Mouse (Mus musculus) thymus, postnatal 25 days (tissue): ENCODE measurements around the gene Padi4.
A peak's percentile ranks its signal among the peaks of the same experiment; 100 is the strongest.

Source experiments
- DNase-seq: peaks from one replicate; pipeline ENCODE4 v3.0.0; 2022

Padi4 gene

GRCm38 (mm10) chr4:140787414-140787813 is 13.4 kb upstream of the Padi4 start:
- DNase-seq = no peak

DNA sequence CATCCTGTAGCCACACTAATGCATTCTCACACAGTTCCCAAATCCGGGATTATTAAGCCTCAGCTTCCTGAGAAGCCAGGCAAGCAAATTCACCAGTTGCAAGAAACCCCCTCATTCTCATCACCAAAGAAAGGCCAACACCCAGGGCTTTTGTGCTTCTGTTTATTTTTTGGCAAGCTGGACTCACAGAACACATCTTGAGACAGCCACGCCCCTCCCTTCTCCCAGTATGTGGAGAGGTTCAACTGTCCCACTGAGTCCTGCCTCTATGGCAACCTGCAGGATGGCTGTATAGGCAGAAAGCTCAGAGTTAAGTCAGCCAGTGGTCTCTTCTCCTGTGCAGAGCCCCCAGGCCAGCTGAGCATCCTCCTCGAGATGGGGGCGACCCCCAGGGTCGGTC is 11.2 kb upstream of the Padi4 start:
- no peak for DNase-seq

DNA sequence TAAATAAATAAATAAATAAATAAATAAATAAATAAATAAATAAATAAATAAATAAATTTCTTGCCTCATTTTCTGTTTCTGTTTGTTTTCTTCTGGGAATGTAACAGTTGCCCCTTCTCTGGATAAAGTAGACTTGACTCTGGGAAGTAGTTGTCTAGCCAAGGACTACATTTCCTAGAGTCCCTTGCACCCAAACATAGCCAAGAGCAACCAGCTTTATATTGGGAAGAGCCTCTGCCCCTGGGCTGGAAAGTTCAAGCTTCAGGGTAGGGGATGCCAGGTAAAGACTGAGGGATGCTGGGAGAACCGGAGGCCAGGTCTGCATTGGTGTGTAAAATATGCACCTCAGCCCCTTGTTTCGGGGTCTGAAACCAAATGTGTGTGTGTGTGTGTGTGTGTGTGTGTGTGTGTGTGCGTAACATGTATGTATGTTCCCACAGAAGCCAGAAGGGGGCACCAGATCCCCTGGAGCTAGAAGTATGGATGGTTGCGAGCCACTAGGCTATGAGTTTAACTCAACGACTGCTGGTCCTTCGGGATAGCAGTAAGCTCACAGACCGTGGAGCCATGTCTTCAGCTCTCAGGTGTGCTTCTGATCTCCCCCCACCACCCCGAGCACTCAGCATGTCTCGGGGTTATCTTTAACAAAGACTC is 10.4 kb upstream of the Padi4 start:
- DNase-seq = no peak

DNA sequence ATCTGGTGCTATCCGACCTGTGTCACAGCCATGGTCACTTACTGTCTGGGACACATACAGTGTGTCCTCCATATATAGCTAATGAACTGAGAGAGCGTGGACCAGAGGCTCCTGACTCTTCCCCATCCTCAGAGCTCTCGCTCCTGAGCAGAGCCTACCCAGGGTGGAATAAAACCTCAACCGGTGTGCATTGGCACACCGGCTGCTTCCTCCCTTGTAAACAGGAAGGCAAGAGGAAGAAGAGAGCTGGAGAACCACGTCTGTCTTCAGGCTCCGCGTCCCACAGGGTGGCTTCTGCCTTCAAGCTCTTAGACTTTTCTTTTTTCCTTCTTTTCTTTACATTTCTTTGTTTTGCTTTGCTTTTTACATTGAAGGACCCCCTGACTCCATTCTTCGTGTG is 8.8 kb upstream of the Padi4 start:
- peak; percentile 54 for DNase-seq

- DNase-seq = no peak
Measured at GRCm38 (mm10) chr4:140780507-140780906, 6.5 kb upstream of the Padi4 start.

DNA sequence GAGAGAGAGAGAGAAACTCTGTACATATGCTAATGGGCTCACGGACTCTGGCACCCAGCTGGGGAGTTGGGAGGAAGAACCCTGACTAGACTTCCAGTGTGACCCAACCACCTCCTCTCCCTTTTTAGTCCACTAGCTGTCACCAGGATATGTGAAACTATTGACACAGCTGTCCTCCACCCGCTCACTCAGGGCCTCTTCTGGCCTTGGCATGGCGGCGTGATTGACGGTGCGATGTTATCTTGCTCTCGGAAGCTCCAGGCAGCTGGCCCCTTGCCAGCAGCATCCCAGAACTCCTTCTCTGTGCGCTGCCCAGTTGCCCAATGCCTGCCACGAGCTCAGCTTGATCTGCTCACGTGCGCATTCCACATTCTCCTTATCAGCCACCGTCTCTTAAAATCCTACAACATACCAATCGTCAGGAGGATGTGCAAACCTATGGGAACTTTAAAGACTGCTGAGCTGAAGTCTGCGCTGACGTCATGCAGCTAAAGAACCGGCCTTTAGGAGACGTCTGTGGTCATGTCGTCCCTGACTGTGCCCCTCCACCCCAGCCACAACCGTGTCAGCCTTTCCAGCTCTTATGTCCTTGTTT is 5.9 kb upstream of the Padi4 start:
- no peak for DNase-seq

DNA sequence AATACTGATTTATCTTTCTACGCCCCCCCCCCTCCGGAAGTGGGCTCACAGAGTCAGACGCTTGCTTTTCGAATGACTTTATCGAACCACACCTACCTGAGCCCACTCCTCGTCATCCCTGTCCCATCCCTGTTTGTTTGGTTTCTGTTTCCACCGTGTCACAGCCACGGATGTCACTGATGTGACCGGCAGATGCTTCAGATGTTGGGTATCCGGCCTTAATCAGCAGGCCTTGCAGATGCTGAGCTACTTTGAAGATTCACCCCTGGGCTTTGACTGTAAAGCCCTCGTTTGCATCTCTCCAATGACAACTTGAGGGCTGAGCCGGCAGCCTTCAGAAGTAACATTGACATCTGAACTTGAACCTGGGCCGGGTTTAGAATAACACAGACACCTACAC is 2.6 kb upstream of the Padi4 start:
- no peak for DNase-seq

DNA sequence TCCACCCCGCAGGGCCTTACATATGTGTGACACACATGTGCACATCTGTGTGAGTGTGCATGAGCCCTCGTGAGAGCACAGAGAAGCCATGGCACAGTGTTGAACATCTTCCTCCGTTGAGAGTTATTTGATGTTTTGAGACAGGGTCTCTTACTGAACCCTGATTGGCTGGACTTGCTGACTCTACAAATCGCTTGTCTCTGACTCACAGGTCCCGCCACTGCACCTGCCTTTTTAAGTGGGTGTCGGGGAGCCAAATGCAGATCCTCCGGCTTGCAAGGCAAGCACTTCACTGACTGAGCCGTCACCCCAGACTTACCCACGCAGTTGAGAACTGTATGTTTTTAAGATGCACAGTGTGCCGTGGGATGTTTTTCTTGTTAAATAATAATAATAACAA is 1.8 kb upstream of the Padi4 start:
- peak; percentile 72 for DNase-seq

DNA sequence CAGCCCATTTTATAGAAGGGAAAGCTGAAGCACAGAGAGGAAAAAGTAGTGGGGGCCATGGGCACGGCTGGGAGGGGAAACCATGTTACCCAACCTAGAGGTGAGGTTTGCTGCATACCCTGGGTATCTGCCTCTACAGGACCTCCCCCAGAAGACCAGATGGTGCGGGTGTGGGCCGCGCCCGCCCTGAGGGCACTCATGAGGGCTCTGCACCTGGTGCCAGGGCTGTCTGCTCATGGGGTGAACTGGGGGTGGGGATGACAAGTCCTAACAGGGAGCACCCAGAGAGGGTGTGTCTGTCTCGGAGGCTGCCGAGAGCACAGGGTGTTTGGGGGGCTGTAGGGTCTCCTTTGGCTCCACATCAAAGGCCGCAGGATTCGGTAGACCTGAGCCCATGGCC is 857 bp upstream of the Padi4 start:
- peak; percentile 76 for DNase-seq

- DNase-seq = no peak
Measured at GRCm38 (mm10) chr4:140771091-140771490, 2.9 kb downstream of the Padi4 start.

- no peak for DNase-seq
Measured at GRCm38 (mm10) chr4:140770433-140770832, 3.6 kb downstream of the Padi4 start.

DNA sequence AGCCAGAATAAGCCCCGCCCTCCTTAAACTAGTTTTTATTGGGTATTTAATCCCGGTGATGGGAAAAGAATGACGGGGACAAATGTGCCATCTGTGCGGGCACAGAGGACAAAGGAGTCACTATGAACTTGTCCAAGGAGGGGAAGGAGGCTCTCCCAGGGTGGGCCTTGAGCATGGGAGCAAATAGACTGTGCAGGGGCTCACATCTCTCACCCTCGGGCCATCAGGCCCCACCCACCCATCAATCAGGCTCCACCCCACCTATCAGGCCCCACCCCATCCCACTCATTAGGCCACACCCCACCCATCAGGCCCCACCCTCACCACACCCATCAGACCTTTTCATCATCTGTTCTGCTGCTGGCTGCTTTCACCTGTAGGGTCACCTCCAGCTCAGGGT is 5.1 kb downstream of the Padi4 start:
- DNase-seq = no peak

- no peak for DNase-seq
Measured at GRCm38 (mm10) chr4:140765936-140766335, 8.1 kb downstream of the Padi4 start.

DNA sequence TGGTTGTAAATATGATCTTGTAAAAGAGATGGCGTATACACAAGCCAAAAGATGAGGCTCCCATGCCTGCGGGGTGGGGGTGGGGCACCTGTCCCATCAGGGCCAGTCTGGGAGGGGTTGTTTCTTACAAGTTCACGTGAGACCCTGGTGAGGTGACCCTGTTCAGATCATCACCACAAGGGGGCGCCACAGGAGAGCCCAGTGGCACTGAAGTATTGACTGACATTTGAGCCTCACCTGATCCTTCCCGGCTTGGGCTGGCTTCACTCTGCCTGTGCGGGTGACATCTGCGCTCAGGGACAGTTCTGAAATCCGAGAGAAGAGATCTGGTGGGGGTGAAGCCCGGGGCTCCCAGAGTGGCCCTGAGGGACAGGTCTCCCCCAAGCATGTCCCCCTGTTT is 10.9 kb downstream of the Padi4 start:
- DNase-seq = peak; percentile 81

GRCm38 (mm10) chr4:140761601-140762000 is 12.4 kb downstream of the Padi4 start:
- DNase-seq = no peak

DNA sequence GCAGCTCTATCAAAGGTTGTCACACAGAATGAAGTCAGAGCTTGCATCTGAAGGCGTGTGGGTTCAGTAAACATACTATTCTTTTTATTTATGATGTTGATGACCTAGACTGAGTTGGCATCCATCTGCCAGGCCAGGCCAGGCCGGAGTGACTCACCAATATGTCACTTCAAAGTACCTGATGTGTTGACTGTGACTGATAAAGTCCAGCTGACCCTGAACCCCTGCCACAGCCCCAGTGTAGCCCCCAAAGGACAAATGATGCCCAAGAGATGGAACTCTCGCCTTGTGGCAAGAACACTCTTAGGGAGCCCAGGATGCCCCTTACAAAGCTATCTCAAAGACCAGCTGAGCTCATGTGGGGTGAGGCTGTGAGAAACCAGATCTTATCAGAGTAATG is 18.2 kb downstream of the Padi4 start:
- DNase-seq = no peak

- DNase-seq = peak; percentile 65
Measured at GRCm38 (mm10) chr4:140753366-140753765, 20.7 kb downstream of the Padi4 start.

DNA sequence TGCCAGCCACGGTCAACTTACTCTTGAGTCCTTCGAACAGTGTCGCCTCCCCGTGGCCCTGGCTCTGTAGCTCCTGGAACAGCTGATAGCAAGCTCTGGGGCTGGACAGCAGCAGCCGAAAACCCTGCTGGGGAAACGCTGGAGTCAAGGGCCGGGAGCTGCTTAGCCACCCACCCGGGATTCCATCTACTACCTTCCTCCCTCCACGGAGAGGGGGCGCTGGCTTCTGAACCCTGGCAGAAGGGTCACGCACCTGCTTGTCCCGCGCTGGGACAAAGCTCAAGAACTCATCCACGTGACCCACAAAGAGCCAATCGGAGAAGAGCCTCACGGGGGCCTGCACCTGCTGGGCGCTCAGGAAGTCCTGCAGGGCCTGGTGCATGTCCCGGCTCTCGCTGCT is 23.7 kb downstream of the Padi4 start:
- DNase-seq = peak; percentile 92

- no peak for DNase-seq
Measured at GRCm38 (mm10) chr4:140747978-140748377, 26.1 kb downstream of the Padi4 start.

- peak; percentile 80 for DNase-seq
Measured at GRCm38 (mm10) chr4:140744654-140745053, 29.4 kb downstream of the Padi4 start.

DNA sequence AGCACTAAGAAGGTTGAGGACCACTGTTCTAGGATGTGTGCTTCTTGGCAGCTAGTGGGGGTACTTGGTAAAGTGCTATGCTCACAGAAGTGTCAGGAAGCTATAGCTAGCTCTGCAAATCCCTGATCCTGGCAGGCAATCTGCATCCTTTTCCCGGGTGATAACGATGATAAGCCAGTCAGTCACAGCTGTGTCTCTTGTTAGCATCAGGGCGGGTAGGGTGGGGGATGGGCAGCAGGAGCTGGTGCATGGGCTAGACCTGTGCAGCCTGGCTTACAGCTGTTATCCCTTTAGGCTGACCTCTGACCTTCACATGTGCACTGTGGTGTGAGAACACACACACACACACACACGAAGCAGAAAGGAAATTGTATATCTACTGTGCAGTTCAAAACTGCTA is 30.9 kb downstream of the Padi4 start:
- DNase-seq = no peak

- DNase-seq = no peak
Measured at GRCm38 (mm10) chr4:140742543-140742942, 31.5 kb downstream of the Padi4 start, which contains the start of gene Padi6. TSS of gene Padi6 (minus strand) at chr4:140742643.

DNA sequence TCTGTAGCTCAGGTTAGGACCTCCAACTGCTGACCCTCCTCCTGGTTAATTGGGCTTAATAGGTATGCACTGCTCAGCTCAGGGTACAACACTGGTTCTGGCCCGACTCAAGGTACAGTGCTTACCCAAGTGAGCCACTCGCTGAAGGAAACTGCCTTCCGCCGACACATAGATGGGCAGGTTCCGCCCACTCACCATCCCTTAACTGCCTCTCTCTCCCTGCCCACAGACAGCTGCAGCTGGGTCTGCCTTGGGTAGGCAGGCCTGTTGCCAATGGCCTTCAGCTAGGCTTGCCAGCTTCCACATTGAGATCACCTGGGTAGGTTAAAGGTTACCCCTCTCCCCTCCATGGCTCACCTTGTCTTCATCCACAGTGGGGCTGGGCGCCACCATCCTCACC is 32.6 kb downstream of the Padi4 start:
- no peak for DNase-seq

GRCm38 (mm10) chr4:140740655-140741054 is 33.4 kb downstream of the Padi4 start:
- DNase-seq = no peak

- DNase-seq = no peak
Measured at GRCm38 (mm10) chr4:140732871-140733270, 41.2 kb downstream of the Padi4 start.
